Mouse (Mus musculus) right cerebral cortex, adult 2 months (tissue): ENCODE results near the gene Lsm11.
A peak's percentile ranks its signal among the peaks of the same experiment; 100 is the strongest.

Source experiments
- DNase-seq, 2 experiments: peaks; one replicate each; pipeline ENCODE4 v3.0.0; 2021 to 2022; ENCODE audit warnings: low spot score in 2 of 2

The Lsm11 gene

DNA sequence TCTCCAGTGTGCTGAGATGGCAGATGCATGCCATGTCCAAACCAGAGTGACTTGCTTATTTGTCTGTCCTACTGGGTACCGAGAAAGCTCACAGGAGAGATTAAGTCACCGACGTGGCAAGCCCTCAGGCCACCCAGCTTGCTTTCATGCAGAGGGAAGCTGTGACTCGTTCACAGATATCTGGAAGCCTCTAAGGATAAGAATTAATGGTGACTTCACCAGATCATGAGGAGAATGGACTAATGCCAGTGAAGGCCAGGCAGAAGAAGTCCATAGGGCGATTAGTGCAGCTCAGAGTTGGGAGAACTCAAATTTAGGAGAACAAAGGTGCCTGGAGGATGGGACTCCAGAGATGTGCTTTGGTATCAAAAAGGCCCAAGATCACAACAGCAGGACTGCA, 17.3 kb downstream of the Lsm11 start:
- no peak for DNase-seq

- DNase-seq, result peak; percentile 84 to 85
These were observed 18.1 kb downstream of the Lsm11 start for GRCm38 (mm10) chr11:45926640-45927082.

- no peak for DNase-seq
These were observed 19.3 kb downstream of the Lsm11 start for GRCm38 (mm10) chr11:45925436-45925835.

DNA sequence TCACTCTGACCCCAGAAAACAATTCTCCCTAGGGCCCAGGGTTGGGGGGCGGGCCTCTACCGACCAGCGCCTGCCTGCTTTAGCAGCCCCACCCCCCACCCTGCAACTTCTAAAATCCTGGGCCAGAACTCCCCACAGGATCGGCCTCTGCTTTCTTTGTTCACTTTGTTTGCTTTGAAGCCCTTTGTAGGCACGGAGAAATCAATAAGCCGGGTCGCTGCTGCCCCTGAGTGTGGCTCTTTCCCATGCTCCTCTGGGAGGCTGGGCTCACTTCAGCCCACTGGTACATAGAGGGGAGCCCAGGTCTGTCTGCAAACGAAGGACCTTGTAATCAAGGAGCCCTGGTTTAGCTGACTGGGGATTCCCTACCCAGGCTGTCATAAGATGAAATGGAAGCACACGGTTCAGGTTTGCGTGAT, 23.2 kb downstream of the Lsm11 start:
- DNase-seq, result no peak

- DNase-seq, result no peak
These were observed 23.7 kb downstream of the Lsm11 start for GRCm38 (mm10) chr11:45921026-45921425.

- no peak for DNase-seq
These were observed 25.9 kb downstream of the Lsm11 start for GRCm38 (mm10) chr11:45918836-45919235.

- no peak for DNase-seq
These were observed 26.7 kb downstream of the Lsm11 start for GRCm38 (mm10) chr11:45918018-45918417.

- DNase-seq, result no peak
These were observed 28.5 kb downstream of the Lsm11 start for GRCm38 (mm10) chr11:45916196-45916595.

DNA sequence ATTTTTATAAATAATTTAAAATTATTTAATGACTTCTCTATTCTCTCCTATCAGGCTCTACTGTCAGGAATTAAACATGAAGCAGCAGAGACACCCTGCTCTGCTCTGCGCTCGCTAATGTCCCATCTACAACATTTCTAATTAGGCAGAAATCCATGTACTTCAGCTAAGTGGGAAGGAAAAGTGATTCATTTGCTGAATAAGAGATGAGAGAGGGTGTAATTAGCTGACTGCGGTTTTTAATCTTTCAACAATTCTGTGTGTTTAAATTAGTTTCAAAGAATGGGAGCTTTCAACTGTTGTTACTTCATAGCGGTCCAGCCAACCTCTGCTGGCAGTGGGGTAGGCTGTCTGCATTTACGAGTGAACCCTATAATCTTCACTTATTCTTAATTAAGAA, 34.0 kb downstream of the Lsm11 start:
- DNase-seq, result no peak

DNA sequence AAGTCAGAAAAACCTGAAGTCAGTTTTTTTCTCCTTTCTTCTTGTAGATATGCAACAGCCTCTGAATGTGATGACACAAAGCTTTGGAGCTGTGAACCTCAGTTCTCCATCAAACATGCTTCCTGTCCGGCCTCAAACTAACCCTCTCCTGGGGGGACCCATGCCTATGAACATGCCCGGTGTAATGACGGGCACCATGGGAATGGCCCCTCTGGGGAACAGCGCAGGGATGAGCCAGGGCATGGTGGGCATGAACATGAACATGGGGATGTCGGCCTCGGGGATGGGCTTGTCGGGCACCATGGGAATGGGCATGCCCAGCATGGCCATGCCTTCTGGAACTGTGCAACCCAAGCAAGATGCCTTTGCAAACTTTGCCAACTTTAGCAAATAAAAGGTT, 35.8 kb downstream of the Lsm11 start:
- DNase-seq, result no peak

- DNase-seq, result no peak
These were observed 36.7 kb downstream of the Lsm11 start for GRCm38 (mm10) chr11:45908070-45908469.

DNA sequence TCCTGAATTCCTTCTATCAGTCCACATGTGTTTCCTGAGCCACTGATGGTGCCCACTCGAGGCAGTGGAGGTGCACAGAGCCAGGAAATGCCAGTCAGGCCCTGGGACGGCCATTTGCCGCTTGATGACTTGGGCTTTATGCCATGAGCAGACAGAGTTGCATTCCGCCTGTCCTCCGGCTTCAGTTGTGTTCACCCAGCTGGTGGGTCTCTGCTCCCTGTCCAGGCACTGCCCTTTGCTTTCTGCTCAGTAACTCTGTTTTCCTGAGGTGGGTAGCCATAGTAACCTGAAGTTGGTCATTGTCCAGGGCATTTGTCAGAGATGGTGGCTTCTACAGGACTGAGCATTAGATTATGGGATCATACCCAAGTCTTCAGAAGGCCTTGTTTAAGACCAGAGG, 37.4 kb downstream of the Lsm11 start:
- DNase-seq, result no peak

DNA sequence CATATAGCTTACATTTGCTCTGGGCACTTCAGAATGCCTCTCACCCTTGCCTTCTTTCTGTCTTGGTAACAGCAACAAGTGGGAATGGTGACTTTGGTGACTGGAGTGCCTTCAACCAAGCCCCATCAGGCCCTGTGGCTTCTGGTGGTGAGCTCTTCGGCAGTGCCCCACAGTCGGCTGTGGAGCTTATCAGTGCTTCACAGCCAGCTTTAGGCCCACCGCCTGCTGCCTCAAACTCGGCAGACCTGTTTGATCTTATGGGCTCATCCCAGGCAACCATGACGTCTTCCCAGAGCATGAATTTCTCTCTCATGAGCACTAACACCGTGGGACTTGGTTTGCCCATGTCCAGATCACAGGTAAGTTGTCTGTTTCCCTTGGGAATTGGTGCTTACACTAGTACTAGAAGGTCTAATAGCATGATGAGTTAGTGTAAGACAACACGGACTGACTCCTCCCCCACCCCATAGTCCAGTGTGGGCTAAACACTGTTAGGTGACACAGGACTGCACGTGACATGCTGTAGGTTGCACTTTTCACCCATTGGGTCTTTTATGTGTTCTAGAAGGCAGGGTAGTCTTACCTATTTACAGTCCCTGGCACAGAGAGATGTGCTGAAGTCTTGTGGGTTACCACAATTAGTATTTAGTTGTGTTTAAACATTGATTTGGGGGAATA, 38.5 kb downstream of the Lsm11 start:
- no peak for DNase-seq

DNA sequence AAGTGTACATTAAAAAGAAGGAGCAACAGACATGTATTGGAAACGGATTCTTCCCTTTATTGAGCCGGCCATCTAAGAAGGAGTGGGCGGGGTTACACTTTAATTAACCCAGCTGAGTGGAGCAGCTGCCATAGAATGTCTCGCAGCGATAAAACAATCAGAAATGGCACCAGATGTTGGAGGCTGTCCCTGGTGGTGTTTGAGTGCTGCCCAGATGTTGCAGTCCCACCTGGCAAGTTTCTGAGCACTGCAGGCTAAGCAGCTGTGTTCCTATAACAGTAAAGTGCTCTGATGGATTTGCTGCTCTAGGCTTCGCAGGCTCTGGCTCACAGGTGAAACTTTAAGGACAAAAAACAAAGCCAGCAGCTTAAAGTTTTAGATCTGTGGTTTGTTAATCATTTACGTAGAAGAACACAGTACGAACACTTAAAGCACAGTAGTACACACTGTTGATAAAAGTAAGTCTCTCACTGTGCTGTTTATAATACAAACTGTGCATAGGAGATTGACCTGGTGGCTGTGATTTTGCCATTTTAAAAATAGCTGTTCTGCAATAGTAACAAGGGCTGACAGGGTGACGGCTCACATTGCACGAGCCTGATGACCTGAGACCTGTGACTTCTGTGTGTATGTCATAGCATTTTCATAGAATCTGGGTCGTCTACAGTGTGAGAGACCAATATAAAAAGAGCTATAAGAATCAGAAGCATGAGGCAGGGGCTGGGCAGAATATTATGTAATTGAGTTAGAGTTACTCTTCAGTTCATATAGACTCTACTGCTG, 44.3 kb downstream of the Lsm11 start:
- DNase-seq, result no peak

- DNase-seq, result no peak
These were observed 47.3 kb downstream of the Lsm11 start for GRCm38 (mm10) chr11:45897392-45897791.

DNA sequence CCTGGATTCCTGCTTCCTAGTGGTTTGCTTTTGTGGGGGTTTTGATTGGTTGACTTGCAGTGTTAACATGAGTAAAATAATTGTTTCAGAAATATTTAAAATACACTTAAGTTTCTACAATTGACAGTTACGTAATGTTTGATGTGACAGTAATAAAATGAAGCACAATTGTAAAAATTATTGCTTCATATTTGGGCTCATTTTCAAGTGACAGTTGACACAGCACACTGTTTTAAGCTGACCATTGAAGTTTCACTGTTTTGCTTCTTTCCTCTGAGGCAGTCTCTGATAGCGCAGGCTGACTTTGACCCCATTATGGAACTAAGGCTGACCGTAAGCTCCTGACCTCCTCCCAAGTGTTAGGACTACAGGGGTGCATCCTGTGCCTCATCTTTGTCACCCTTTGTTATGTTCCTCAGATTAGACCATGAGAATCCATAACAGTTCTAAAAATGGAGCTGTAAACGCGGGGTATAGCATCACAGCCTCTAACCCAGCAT, 51.8 kb downstream of the Lsm11 start:
- no peak for DNase-seq

DNA sequence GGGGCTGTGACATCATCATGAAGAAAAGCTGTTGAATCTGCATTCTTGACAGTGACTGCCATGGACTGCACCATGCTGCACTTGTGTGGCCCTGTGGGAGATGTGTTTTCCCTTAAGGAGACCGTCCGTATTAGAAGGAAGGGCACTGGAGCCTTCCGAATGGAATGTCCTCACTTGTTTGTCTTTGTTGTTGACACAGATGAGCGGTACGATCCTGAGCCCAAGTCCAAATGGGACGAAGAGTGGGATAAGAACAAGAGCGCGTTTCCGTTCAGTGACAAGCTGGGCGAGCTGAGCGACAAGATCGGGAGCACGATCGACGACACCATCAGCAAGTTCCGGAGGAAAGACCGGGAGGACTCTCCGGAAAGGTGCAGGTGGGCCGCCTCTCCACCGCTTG, 54.3 kb downstream of the Lsm11 start:
- no peak for DNase-seq

- no peak for DNase-seq
These were observed 54.8 kb downstream of the Lsm11 start for GRCm38 (mm10) chr11:45889981-45890380.

DNA sequence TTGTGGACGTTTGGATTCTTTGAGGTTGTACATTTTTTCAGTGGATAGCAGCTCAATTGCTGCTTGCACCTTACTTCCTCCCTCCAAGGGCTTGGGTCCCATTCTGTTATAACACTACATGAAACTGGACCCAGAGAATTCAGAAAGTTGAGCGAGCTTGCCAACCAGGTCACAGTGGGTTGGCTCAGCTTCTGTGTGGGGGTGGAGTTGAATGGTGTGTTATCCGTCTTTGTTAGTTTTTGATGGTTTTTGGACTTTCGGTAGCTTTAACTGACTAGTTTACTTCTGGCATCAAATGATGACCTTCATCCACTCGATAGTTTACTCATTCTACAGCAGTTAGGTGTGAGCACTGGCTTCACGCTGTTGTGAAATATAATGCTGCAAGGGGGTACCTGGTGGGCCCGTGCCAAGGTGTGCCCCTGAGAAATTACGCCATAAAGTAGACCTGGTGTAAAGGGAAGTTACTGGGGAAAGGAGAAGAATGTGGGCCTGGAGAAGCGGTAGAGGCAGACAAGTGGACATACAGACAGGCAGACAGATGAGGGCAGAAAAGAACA, 56.2 kb downstream of the Lsm11 start:
- no peak for DNase-seq

DNA sequence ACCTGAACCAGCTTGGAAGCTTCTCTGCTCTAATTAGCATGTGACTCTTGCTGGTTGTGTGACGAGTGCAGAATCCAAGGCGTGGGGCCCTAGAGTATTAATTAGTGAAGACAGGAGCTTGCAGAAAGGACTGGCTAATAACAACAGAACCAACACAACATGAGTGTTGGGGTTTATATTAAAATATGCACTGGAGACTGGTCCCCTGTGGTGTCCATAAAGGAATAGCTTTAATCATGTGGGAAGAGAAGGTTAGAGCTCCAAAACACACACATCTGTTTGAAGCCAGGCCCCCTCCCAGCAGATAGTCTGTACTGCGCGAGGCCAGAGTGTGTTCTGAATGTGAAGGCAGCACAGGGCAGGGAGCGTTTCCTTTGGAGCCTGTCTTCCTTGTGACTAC, 58.1 kb downstream of the Lsm11 start:
- DNase-seq, result no peak

- DNase-seq, result no peak
These were observed 59.0 kb downstream of the Lsm11 start for GRCm38 (mm10) chr11:45885606-45886230.

GRCm38 (mm10) chr11:45884029-45884428, 60.7 kb downstream of the Lsm11 start:
- DNase-seq, result no peak
